Mouse (Mus musculus) heart, embryonic 14.5 days (tissue): ENCODE data around the gene Oit1. TPM values are rescaled to one million over a fixed set of nuclear protein-coding genes. Genes with fewer than 3 reads are reported as not detected.

Experiments
- ATAC-seq: fragments of 200-750 bp; cut with Nextera tagmentation; 2 replicates; pipeline ENCODE4 v1.8.0; 2017; ENCODE audit warnings: low read depth, moderate TSS enrichment; ENCODE audit not compliant: insufficient number of reproducible peaks, insufficient read depth, low FRiP score
- H3K27ac ChIP-seq, 2 experiments: fragments of 200-500 bp in 1 of 2; fragments of 300-500 bp in 1 of 2; sonication (generic) in 1 of 2; replicated peaks in 1 of 2; 2 replicates each; pipeline ENCODE4 v1.5.1; 2012 to 2014; ENCODE audit warnings: low read depth in 2 of 2, low read length in 2 of 2, control low read depth in 1 of 2, mild to moderate bottlenecking in 1 of 2, mixed read lengths in 1 of 2; ENCODE audit not compliant: control insufficient read depth in 1 of 2, insufficient read depth in 1 of 2
- H3K27me3 ChIP-seq: fragments of 300-500 bp; sonication (generic); 2 replicates; pipeline ENCODE4 v1.6.1; 2014; ENCODE audit warnings: mild to moderate bottlenecking, low read length, control low read depth; ENCODE audit not compliant: control insufficient read depth, insufficient read depth
- H3K36me3 ChIP-seq: fragments of 300-500 bp; sonication (generic); 2 replicates; pipeline ENCODE4 v1.6.1; 2014; ENCODE audit warnings: mild to moderate bottlenecking, control low read depth, low read length, mixed read lengths; ENCODE audit not compliant: control insufficient read depth, insufficient read depth
- H3K4me1 ChIP-seq, 2 experiments: fragments of 200-500 bp in 1 of 2; fragments of 300-500 bp in 1 of 2; sonication (generic) in 1 of 2; 2 replicates each; pipeline ENCODE4 v1.6.1; 2012 to 2014; ENCODE audit warnings: low read length in 2 of 2, control low read depth in 1 of 2, mixed read lengths in 1 of 2; ENCODE audit not compliant: control insufficient read depth in 2 of 2, insufficient read depth in 2 of 2
- H3K4me2 ChIP-seq: fragments of 300-500 bp; sonication (generic); 2 replicates; pipeline ENCODE4 v1.6.1; 2014; ENCODE audit warnings: mild to moderate bottlenecking, low read length
- H3K4me3 ChIP-seq, 2 experiments: fragments of 200-500 bp in 1 of 2; fragments of 300-500 bp in 1 of 2; sonication (generic) in 1 of 2; 2 replicates each; pipeline ENCODE4 v1.5.1; 2012 to 2014; ENCODE audit warnings: low read length in 2 of 2, mild to moderate bottlenecking in 2 of 2, control low read depth in 1 of 2, low read depth in 1 of 2, moderate library complexity in 1 of 2; ENCODE audit not compliant: control insufficient read depth in 1 of 2, insufficient read depth in 1 of 2
- H3K9ac ChIP-seq: fragments of 300-500 bp; sonication (generic); 2 replicates; pipeline ENCODE4 v1.6.1; 2014; ENCODE audit warnings: mild to moderate bottlenecking, low read length
- H3K9me3 ChIP-seq: fragments of 300-500 bp; sonication (generic); 2 replicates; pipeline ENCODE4 v1.6.1; 2016; ENCODE audit warnings: low read length, control low read depth; ENCODE audit not compliant: control insufficient read depth
- WGBS: fragments of 180-500 bp; shearing (Covaris S2); extraction: QIAGEN DNeasy Blood & Tissue Kit; methylation state at CpG from one replicate; pipeline ENCODE4 v1.1.7; 2014; 5-methylcytosine and 5-hydroxymethylcytosine counted together
- polyA plus RNA-seq: library from polyadenylated mRNA; unstranded; fragments of >200 nt; fragmentation: Nextera tagmentation; extraction: Ambion mirVana; gene quantifications from 2 replicates; pipeline ENCODE4 v1.2.1, GENCODE M21; 2014

The Oit1 gene
- polyA plus RNA-seq, 1 experiment from 2014 or later: not detected

GRCm38 (mm10) chr14:8395690-8396287 is 17.2 kb upstream of the Oit1 start:
- Histone ChIP-seq H3K36me3 (no peaks in the 10 kb centered on the region), H3K4me2 (no peak overlapping the region), H3K4me1 (no peaks in the 10 kb centered on the region), H3K27me3 (no peaks in the 10 kb centered on the region), H3K27ac (no peak overlapping the region), H3K4me3 (no peak overlapping the region), H3K9ac (no peak overlapping the region), H3K9me3 (no peaks in the 10 kb centered on the region)
- no peak for ATAC-seq
- WGBS: 46% methylated on average over 7 of the region's 7 CpGs

- no peak overlapping the region for H3K4me3 ChIP-seq
- H3K4me2 ChIP-seq: no peak overlapping the region
- H3K27me3 ChIP-seq: no peaks in the 10 kb centered on the region
- H3K36me3 ChIP-seq: no peaks in the 10 kb centered on the region
- H3K27ac ChIP-seq: no peak overlapping the region
- H3K4me1 ChIP-seq: no peaks in the 10 kb centered on the region
- H3K9me3 ChIP-seq: no peaks in the 10 kb centered on the region
- ATAC-seq: no peak
- H3K9ac ChIP-seq: no peak overlapping the region
- WGBS: 57% methylated on average over 6 of the region's 6 CpGs
Measured at GRCm38 (mm10) chr14:8392181-8392825, 13.7 kb upstream of the Oit1 start.

- H3K36me3 ChIP-seq: no peaks in the 10 kb centered on the region
- no peaks in the 10 kb centered on the region for H3K9me3 ChIP-seq
- H3K27me3 ChIP-seq: no peaks in the 10 kb centered on the region
- no peak overlapping the region for H3K4me3 ChIP-seq
- H3K9ac ChIP-seq: no peak overlapping the region
- no peak overlapping the region for H3K27ac ChIP-seq
- H3K4me2 ChIP-seq: no peak overlapping the region
- H3K4me1 ChIP-seq: no peaks in the 10 kb centered on the region; a peak in 1 of 4 replicates
- WGBS: 90% methylated on average over 4 of the region's 4 CpGs
- no peak for ATAC-seq
Measured at GRCm38 (mm10) chr14:8369394-8369793, 9.2 kb downstream of the Oit1 start.

- H3K4me3 ChIP-seq: no peak overlapping the region
- no peaks in the 10 kb centered on the region for H3K27me3 ChIP-seq
- H3K9me3 ChIP-seq: no peaks in the 10 kb centered on the region
- H3K9ac ChIP-seq: no peak overlapping the region
- no peaks in the 10 kb centered on the region; a peak in 1 of 4 replicates for H3K4me1 ChIP-seq
- ATAC-seq: no peak
- WGBS: 76% methylated on average over 1 of the region's 1 CpGs
- no peak overlapping the region for H3K27ac ChIP-seq
- no peak overlapping the region for H3K4me2 ChIP-seq
- no peaks in the 10 kb centered on the region for H3K36me3 ChIP-seq
Measured at GRCm38 (mm10) chr14:8368900-8369299, 9.7 kb downstream of the Oit1 start.

- H3K4me2 ChIP-seq: no peak overlapping the region
- no peak overlapping the region for H3K9ac ChIP-seq
- no peak overlapping the region for H3K4me3 ChIP-seq
- H3K36me3 ChIP-seq: no peaks in the 10 kb centered on the region
- H3K4me1 ChIP-seq: no peaks in the 10 kb centered on the region
- H3K27ac ChIP-seq: no peak overlapping the region
- no peak for ATAC-seq
- H3K27me3 ChIP-seq: no peaks in the 10 kb centered on the region
- 50% methylated on average over 4 of the region's 4 CpGs for WGBS
- no peaks in the 10 kb centered on the region for H3K9me3 ChIP-seq
Measured at GRCm38 (mm10) chr14:8367727-8368520, 10.6 kb downstream of the Oit1 start.

GRCm38 (mm10) chr14:8367121-8367520 is 11.4 kb downstream of the Oit1 start:
- no peak overlapping the region for H3K4me3 ChIP-seq
- no peaks in the 10 kb centered on the region for H3K27me3 ChIP-seq
- ATAC-seq: no peak
- H3K4me2 ChIP-seq: no peak overlapping the region
- WGBS: 4% methylated on average over 1 of the region's 1 CpGs
- no peaks in the 10 kb centered on the region for H3K4me1 ChIP-seq
- H3K9me3 ChIP-seq: no peaks in the 10 kb centered on the region
- H3K27ac ChIP-seq: no peak overlapping the region
- H3K36me3 ChIP-seq: no peaks in the 10 kb centered on the region
- H3K9ac ChIP-seq: no peak overlapping the region

- H3K27ac ChIP-seq: no peak overlapping the region
- no peaks in the 10 kb centered on the region for H3K36me3 ChIP-seq
- no peaks in the 10 kb centered on the region for H3K9me3 ChIP-seq
- WGBS: 77% methylated on average over 6 of the region's 6 CpGs
- H3K4me3 ChIP-seq: no peak overlapping the region
- H3K4me1 ChIP-seq: no peaks in the 10 kb centered on the region
- no peaks in the 10 kb centered on the region for H3K27me3 ChIP-seq
- no peak overlapping the region for H3K4me2 ChIP-seq
- H3K9ac ChIP-seq: no peak overlapping the region
- ATAC-seq: no peak
Measured at GRCm38 (mm10) chr14:8365833-8366232, 12.7 kb downstream of the Oit1 start.
